8 mouse cellular contexts compared by ENCODE assay signal in genomic region chr15:85335671-85336300, GRCm38 (mm10). TPM values are rescaled to one million over a fixed set of nuclear protein-coding genes. Genes with fewer than 3 reads are reported as not detected.
A peak's percentile ranks its signal among the peaks of the same experiment; 100 is the strongest.
DNase-seq lines count a peak whose midpoint lies in the region; ATAC-seq lines count a peak whose summit lies in the region.

Atxn10 (plus strand) TSS chr15:85336245.

- H3K4me1 ChIP-seq in lung, embryonic 16.5 days (replicated peaks; ENCODE audit: control insufficient read depth, insufficient read depth, low read length), result peaks cover 11% of the 10 kb centered on the region
- peaks cover 2% of the 10 kb centered on the region; the same call in 1 of the 2 replicates for H3K4me1 ChIP-seq in forebrain, embryonic 11.5 days (replicated peaks; ENCODE audit: control insufficient read depth, insufficient read depth, low read length)
- peaks cover 12% of the 10 kb centered on the region for H3K4me1 ChIP-seq in limb, embryonic 12.5 days (replicated peaks)

- 0 out of 2 replicates have a peak, but pooled peaks have one; percentile 1 for ATAC-seq in lung, embryonic 16.5 days (ENCODE audit: low read depth)
- peak; percentile 87 for ATAC-seq in forebrain, embryonic 11.5 days (replicated peaks; ENCODE audit: low FRiP score)
- peak; percentile 83 for ATAC-seq in limb, embryonic 12.5 days (ENCODE audit: insufficient number of reproducible peaks, insufficient read depth, low FRiP score, low TSS enrichment, low read depth)
- ATAC-seq in neutrophil, adult 5-6 weeks (ENCODE audit: extremely low read depth, insufficient number of reproducible peaks, low FRiP score, poor library complexity, severe bottlenecking), result no peak

- H3K27ac ChIP-seq in lung, embryonic 16.5 days (ENCODE audit: low read length), result peak within 1 kb of the TSS; percentile 99
- peak within 1 kb of the TSS; percentile 93 for H3K27ac ChIP-seq in forebrain, embryonic 11.5 days (ENCODE audit: low read depth, low read length)
- peak within 1 kb of the TSS; percentile 97 for H3K27ac ChIP-seq in limb, embryonic 12.5 days

- DNase-seq in lung, adult 18-20 months, result no peak
- DNase-seq in adrenal gland, adult 8-10 months, result no peak
- no peak for DNase-seq in forebrain, embryonic 11.5 days (ENCODE audit: low spot score)
- no peak for DNase-seq in heart, postnatal 36 days
- DNase-seq in frontal cortex, postnatal 14 days (ENCODE audit: low spot score in 2 of 2), result no peak

- 12% methylated on average over 15 of the region's 19 CpGs for WGBS in lung, embryonic 16.5 days
- WGBS in forebrain, embryonic 11.5 days, result 18% methylated on average over 7 of the region's 19 CpGs
- WGBS in limb, embryonic 12.5 days, result 10% methylated on average over 16 of the region's 19 CpGs

- H3K36me3 ChIP-seq in lung, embryonic 16.5 days (ENCODE audit: control insufficient read depth, insufficient read depth, low read length), result no peaks in the 10 kb centered on the region
- H3K36me3 ChIP-seq in forebrain, embryonic 11.5 days (ENCODE audit: control insufficient read depth, insufficient read depth, low read length), result no peaks in the 10 kb centered on the region
- no peaks in the 10 kb centered on the region for H3K36me3 ChIP-seq in limb, embryonic 12.5 days

- no peaks in the 10 kb centered on the region for H3K9me3 ChIP-seq in lung, embryonic 16.5 days (ENCODE audit: control insufficient read depth, low read length)
- no peaks in the 10 kb centered on the region for H3K9me3 ChIP-seq in forebrain, embryonic 11.5 days (ENCODE audit: control insufficient read depth, low read length)
- H3K9me3 ChIP-seq in limb, embryonic 12.5 days, result no peaks in the 10 kb centered on the region

- peak within 1 kb of the TSS; percentile 99 for H3K4me3 ChIP-seq in lung, embryonic 16.5 days (ENCODE audit: low read length)
- H3K4me3 ChIP-seq in forebrain, embryonic 11.5 days (ENCODE audit: low read depth, low read length), result peak within 1 kb of the TSS; percentile 95
- H3K4me3 ChIP-seq in limb, embryonic 12.5 days (replicated peaks), result peak within 1 kb of the TSS; percentile 97

- H3K9ac ChIP-seq in lung, embryonic 16.5 days (ENCODE audit: low read length), result peak within 1 kb of the TSS; percentile 96
- peak within 1 kb of the TSS; percentile 94 for H3K9ac ChIP-seq in forebrain, embryonic 11.5 days (ENCODE audit: low read length)
- H3K9ac ChIP-seq in limb, embryonic 12.5 days (replicated peaks), result peak within 1 kb of the TSS; percentile 93

- peak within 1 kb of the TSS; percentile 84 for H3K4me2 ChIP-seq in lung, embryonic 16.5 days (ENCODE audit: low read depth, low read length)
- peak within 1 kb of the TSS; percentile 60 for H3K4me2 ChIP-seq in forebrain, embryonic 11.5 days (ENCODE audit: low read depth, low read length, severe bottlenecking)
- peak within 1 kb of the TSS; percentile 83 for H3K4me2 ChIP-seq in limb, embryonic 12.5 days

- no peaks in the 10 kb centered on the region for H3K27me3 ChIP-seq in lung, embryonic 16.5 days (ENCODE audit: control insufficient read depth, insufficient read depth, low read depth, low read length)
- no peaks in the 10 kb centered on the region for H3K27me3 ChIP-seq in forebrain, embryonic 11.5 days (ENCODE audit: control insufficient read depth, insufficient read depth, low read length)
- no peaks in the 10 kb centered on the region for H3K27me3 ChIP-seq in limb, embryonic 12.5 days

- intact Hi-C loops in heart, postnatal 36 days (cut with DNase I), result loop anchor here (10.0 kb wide), 1 partner anchor 379 kb away; no protein-coding TSS in a partner anchor

RNA-seq across cellular contexts. Expression of gene Atxn10, which starts in this region (rescaled TPM):
- 323 and 325 TPM in 2 replicates for polyA plus RNA-seq in lung, embryonic 16.5 days (2015; fragmentation: Nextera tagmentation; extraction: Ambion mirVana)
- total RNA-seq in adrenal gland, adult 8-10 months (2022), result 100 to 1,000 TPM; 131 to 142 (median 137) TPM
- 406 and 408 TPM in 2 replicates for polyA plus RNA-seq in forebrain, embryonic 11.5 days (2014; fragmentation: Nextera tagmentation; extraction: Ambion mirVana)
- total RNA-seq in heart, postnatal 36 days (2021), result 10 to 100 TPM; 77.6 to 87.2 TPM
- 320 and 323 TPM in 2 replicates for polyA plus RNA-seq in limb, embryonic 12.5 days (2016; fragmentation: Nextera tagmentation; extraction: Ambion mirVana)
- 48.6 and 54.6 TPM in 2 replicates for total RNA-seq in neutrophil, adult 5-6 weeks (2017)
